Mouse (Mus musculus): ENCODE data around the gene Ly86. TPM values are rescaled to one million over a fixed set of nuclear protein-coding genes. Genes with fewer than 3 reads are reported as not detected.

The Ly86 gene
- polyA plus RNA-seq, 1 experiment from 2014 or later = not detected

DNA sequence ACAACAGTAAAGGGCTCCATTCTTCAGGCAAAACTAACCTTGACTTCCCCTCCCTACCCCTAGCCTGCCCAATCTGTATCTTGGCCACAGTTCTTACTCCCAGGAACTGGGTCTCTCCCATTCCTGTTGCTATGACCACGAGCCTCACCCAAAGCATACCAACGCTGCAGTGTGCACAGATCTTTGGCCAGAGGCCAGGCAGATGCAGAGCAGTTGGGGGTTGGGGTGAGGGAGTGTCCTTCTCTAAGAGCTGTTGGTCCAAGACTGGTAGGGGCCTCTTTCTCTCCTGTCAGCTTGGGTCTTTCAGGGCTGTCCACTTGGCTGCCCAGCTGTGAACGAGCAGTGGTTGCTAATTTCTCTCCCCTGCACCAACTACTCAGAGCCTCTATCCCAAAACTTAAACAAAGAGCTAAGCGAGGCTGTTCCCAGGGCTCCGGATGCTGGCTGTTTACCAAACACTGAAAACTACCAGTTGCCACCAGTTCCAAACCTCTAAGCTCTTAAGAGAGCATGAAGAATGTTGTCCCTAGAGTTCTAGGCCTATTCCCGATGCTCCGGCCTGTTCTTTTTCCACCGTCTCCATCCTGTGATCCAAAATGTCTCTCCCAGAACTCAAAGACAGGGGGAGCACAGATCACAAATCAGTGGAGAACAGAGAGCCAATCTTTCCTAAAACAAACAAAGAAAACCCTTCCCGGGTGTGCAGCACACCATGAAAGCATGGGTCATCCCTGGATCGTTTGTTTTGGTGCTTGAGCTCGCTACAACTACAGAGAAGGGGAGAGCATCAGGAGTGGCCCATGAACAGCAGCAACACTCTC lies 112.2 kb downstream of the Ly86 start:
- POLR2A ChIA-PET = no interaction called here
- no peaks in the 10 kb centered on the region for H3K27me3 ChIP-seq
- TF ChIP-seq CTCF (IDR thresholded peaks at IDR 0.05) = no peak
- DNase-seq (ENCODE audit: low read depth, low spot score) = no peak
- ATAC-seq = peak; percentile 47
- CTCF ChIA-PET = no interaction called here
- in situ Hi-C loops (cut with MboI; ENCODE audit: low pct_unique_long_range_greater_than_20kb) = loop anchor here (5.0 kb wide), 1 partner anchor 485 kb away; no protein-coding TSS in a partner anchor

- DNase-seq (ENCODE audit: low read depth, low spot score) (no peak), ATAC-seq (no peak)
- ChIA-PET CTCF (no interaction called here), POLR2A (no interaction called here)
- no peak for TF ChIP-seq CTCF (IDR thresholded peaks at IDR 0.05)
- no peaks in the 10 kb centered on the region for H3K27me3 ChIP-seq
- in situ Hi-C loops (cut with MboI; ENCODE audit: low pct_unique_long_range_greater_than_20kb) = loop anchor here (5.0 kb wide), 1 partner anchor 484 kb away; no protein-coding TSS in a partner anchor
Observed at GRCm38 (mm10) chr13:37458557-37458956, 113.5 kb downstream of the Ly86 start.

DNA sequence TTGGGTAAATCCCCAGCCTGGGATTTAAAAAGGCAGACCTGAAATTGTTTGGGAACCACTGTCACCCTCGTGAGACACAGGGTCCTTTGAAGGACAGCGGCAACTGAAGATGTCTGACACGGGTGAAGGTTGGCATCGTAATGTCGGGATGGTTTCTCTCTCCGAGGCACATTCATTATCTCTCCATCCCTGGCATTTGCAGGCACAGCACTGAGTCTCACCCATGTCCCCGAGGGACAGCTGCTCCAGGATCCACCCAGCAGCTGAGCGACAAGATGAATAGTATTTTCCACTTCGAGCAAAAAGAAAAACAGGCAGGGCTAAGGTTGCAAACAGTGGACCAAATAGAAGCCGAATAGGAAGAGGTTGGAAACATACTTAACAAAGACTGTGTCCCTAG lies 114.0 kb downstream of the Ly86 start:
- ATAC-seq (no peak), DNase-seq (ENCODE audit: low read depth, low spot score) (no peak)
- POLR2A ChIA-PET = no interaction called here
- CTCF ChIA-PET = no interaction called here
- H3K27me3 ChIP-seq = no peaks in the 10 kb centered on the region
- no peak for TF ChIP-seq CTCF (IDR thresholded peaks at IDR 0.05)
- in situ Hi-C loops (cut with MboI; ENCODE audit: low pct_unique_long_range_greater_than_20kb) = loop anchor here (5.0 kb wide), 1 partner anchor 483 kb away; no protein-coding TSS in a partner anchor

- TF ChIP-seq CTCF (IDR thresholded peaks at IDR 0.05) = no peak
- in situ Hi-C loops (cut with MboI; ENCODE audit: low pct_unique_long_range_greater_than_20kb) = loop anchor here (5.0 kb wide), 1 partner anchor 482 kb away; no protein-coding TSS in a partner anchor
- CTCF ChIA-PET = no interaction called here
- H3K27me3 ChIP-seq = no peaks in the 10 kb centered on the region
- POLR2A ChIA-PET = no interaction called here
- ATAC-seq = no peak
- no peak for DNase-seq (ENCODE audit: low read depth, low spot score)
Observed at GRCm38 (mm10) chr13:37459957-37460930, 115.2 kb downstream of the Ly86 start.

- ATAC-seq = no peak
- ChIA-PET CTCF (interaction anchor here (1.0 kb wide), 1 partner anchor 23 kb away, joined by 3 read pairs; no protein-coding TSS in a partner anchor), POLR2A (no interaction called here)
- no peak for DNase-seq (ENCODE audit: low read depth, low spot score)
- in situ Hi-C loops (cut with MboI; ENCODE audit: low pct_unique_long_range_greater_than_20kb) = no loop called here
- no peaks in the 10 kb centered on the region for H3K27me3 ChIP-seq
- no peak for TF ChIP-seq CTCF (IDR thresholded peaks at IDR 0.05)
Observed at GRCm38 (mm10) chr13:37462049-37462702, 117.2 kb downstream of the Ly86 start.

DNA sequence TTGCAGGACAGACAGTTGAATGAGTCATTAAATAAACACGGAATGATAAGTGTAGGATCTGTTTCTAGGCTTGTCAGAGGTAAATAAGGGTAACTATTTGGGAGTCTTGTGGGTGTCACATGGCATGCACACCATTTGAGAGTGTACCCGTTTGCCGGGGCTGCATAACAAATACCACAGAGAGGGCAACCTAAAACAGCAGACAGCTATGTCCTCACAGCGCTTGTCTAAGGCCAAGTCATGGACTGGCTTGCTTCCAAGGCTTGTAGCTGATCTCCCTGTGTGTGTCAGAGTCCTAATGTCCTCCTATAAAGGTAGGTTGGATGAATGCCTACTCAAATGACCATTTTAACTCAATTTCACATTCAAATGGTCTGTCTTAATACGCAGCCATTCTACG lies 120.7 kb downstream of the Ly86 start:
- DNase-seq (ENCODE audit: low read depth, low spot score) (no peak), ATAC-seq (no peak)
- no peaks in the 10 kb centered on the region for H3K27me3 ChIP-seq
- ChIA-PET POLR2A (no interaction called here), CTCF (interaction anchor here (0.9 to 1.8 kb wide), 3 partner anchors 10 to 417 kb away, joined by 3 to 4 read pairs (median 3); no protein-coding TSS in a partner anchor)
- TF ChIP-seq CTCF (IDR thresholded peaks at IDR 0.05) = no peak
- in situ Hi-C loops (cut with MboI; ENCODE audit: low pct_unique_long_range_greater_than_20kb) = no loop called here

DNA sequence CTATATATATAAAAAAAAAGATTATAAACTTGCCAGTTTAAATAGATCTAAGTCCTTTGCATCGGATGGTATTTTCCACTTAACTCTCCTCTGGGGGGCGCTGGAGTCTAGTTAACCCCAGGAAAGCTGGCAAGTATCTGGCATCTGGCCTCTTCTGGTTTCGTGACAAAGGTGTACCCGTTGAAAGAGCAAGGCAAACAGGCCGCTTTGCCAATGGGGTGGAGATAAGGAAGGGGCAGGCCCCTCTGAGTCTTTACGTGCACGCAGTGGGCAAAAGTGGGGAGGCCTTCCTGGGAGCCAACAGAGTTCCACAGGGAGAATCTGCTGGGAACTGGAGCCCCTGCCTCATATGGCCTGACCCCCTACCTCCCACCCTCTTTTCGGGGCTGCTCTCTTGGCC lies 122.8 kb downstream of the Ly86 start:
- ChIA-PET POLR2A (interaction anchor here (0.7 kb wide), 1 partner anchor 14 kb away, joined by 4 read pairs; no protein-coding TSS in a partner anchor), CTCF (interaction anchor here (1.3 kb wide), 1 partner anchor 11 kb away, joined by 3 read pairs; no protein-coding TSS in a partner anchor)
- in situ Hi-C loops (cut with MboI; ENCODE audit: low pct_unique_long_range_greater_than_20kb) = no loop called here
- no peaks in the 10 kb centered on the region for H3K27me3 ChIP-seq
- peak; percentile 57 for TF ChIP-seq CTCF (IDR thresholded peaks at IDR 0.05)
- DNase-seq (ENCODE audit: low read depth, low spot score) (no peak), ATAC-seq (no peak)

Data from Patski (cell line).